Mouse (Mus musculus) heart, postnatal 0 days (tissue): ENCODE results near the gene Igsf3. TPM values are rescaled to one million over a fixed set of nuclear protein-coding genes. Genes with fewer than 3 reads are reported as not detected.

Experiments used
- ATAC-seq: fragments of 200-750 bp; cut with Nextera tagmentation; 2 replicates; pipeline ENCODE4 v1.8.0; 2017; ENCODE audit warnings: low read depth, moderate number of reproducible peaks, moderate library complexity; ENCODE audit not compliant: insufficient read depth
- DNase-seq: peaks from one replicate; pipeline ENCODE4 v3.0.0-alpha.2; 2016; ENCODE audit warnings: low spot score
- H3K27ac ChIP-seq: fragments of 300-500 bp; sonication (generic); 2 replicates; pipeline ENCODE4 v1.5.1; 2014; ENCODE audit warnings: low read depth, mild to moderate bottlenecking
- H3K27me3 ChIP-seq: fragments of 300-500 bp; sonication (generic); 2 replicates; pipeline ENCODE4 v1.6.1; 2014; ENCODE audit warnings: low read length, mixed read lengths; ENCODE audit not compliant: control insufficient read depth, insufficient read depth
- H3K36me3 ChIP-seq: fragments of 300-500 bp; sonication (generic); replicated peaks from 2 replicates; pipeline ENCODE4 v1.6.1; 2014; ENCODE audit warnings: low read length, mixed read lengths; ENCODE audit not compliant: control insufficient read depth, insufficient read depth
- H3K4me1 ChIP-seq: fragments of 300-500 bp; sonication (generic); 2 replicates; pipeline ENCODE4 v1.6.1; 2014; ENCODE audit warnings: antibody characterized with exemption; ENCODE audit not compliant: control insufficient read depth, insufficient read depth
- H3K4me2 ChIP-seq: fragments of 300-500 bp; sonication (generic); 2 replicates; pipeline ENCODE4 v1.6.1; 2014; ENCODE audit warnings: low read depth, mild to moderate bottlenecking, low read length, moderate library complexity
- H3K4me3 ChIP-seq: fragments of 300-500 bp; sonication (generic); 2 replicates; pipeline ENCODE4 v1.5.1; 2014; ENCODE audit warnings: low read depth, low read length
- H3K9ac ChIP-seq: fragments of 300-500 bp; sonication (generic); replicated peaks from 2 replicates; pipeline ENCODE4 v1.6.1; 2014; ENCODE audit warnings: low read depth, low read length, mixed read lengths
- H3K9me3 ChIP-seq: fragments of 300-500 bp; sonication (generic); replicated peaks from 2 replicates; pipeline ENCODE4 v1.6.1; 2016; ENCODE audit warnings: low read length; ENCODE audit not compliant: control insufficient read depth
- CTCF ChIP-seq: IDR thresholded peaks from 2 replicates; pipeline ENCODE4 v1.5.1; 2016; ENCODE audit warnings: antibody characterized with exemption, control low read depth, low read depth
- EP300 ChIP-seq: IDR thresholded peaks from 2 replicates; pipeline ENCODE4 v1.6.1; 2016; ENCODE audit warnings: antibody characterized with exemption, low read depth
- WGBS: fragments of 180-500 bp; shearing (Covaris S2); extraction: QIAGEN DNeasy Blood & Tissue Kit; methylation state at CpG from one replicate; pipeline ENCODE4 v1.1.7; 2014; 5-methylcytosine and 5-hydroxymethylcytosine counted together
- polyA plus RNA-seq: library from polyadenylated mRNA; unstranded; fragments of >200 nt; fragmentation: Nextera tagmentation; extraction: Ambion mirVana; gene quantifications from 2 replicates; pipeline ENCODE4 v1.2.1, GENCODE M21; 2015
- total RNA-seq: library from RNA; depleted of rRNA; stranded (reverse); fragments of >200 nt; gene quantifications from 2 replicates; pipeline ENCODE4 v1.2.3, GENCODE M21; 2014; ENCODE audit warnings: low replicate concordance

The Igsf3 gene
- total and polyA plus RNA-seq, 2 experiments from 2014 or later = 18.0 to 23.9 TPM

- no peaks in the 10 kb centered on the region for H3K27me3 ChIP-seq
- H3K27ac ChIP-seq = no peak overlapping the region
- no peak overlapping the region for H3K4me3 ChIP-seq
- H3K36me3 ChIP-seq = no peaks in the 10 kb centered on the region
- DNase-seq = no peak
- peaks cover 11% of the 10 kb centered on the region for H3K4me1 ChIP-seq
- H3K9me3 ChIP-seq = no peaks in the 10 kb centered on the region
- 33% methylated on average over 13 of the region's 13 CpGs for WGBS
- no peak overlapping the region for H3K4me2 ChIP-seq
- TF ChIP-seq CTCF = peak; percentile 75
- no peak for TF ChIP-seq EP300
- no peak overlapping the region for H3K9ac ChIP-seq
- peak; percentile 21; the same call in 1 of the 2 replicates for ATAC-seq
Observed at GRCm38 (mm10) chr3:101372345-101372980, 4.4 kb upstream of the Igsf3 start.

DNA sequence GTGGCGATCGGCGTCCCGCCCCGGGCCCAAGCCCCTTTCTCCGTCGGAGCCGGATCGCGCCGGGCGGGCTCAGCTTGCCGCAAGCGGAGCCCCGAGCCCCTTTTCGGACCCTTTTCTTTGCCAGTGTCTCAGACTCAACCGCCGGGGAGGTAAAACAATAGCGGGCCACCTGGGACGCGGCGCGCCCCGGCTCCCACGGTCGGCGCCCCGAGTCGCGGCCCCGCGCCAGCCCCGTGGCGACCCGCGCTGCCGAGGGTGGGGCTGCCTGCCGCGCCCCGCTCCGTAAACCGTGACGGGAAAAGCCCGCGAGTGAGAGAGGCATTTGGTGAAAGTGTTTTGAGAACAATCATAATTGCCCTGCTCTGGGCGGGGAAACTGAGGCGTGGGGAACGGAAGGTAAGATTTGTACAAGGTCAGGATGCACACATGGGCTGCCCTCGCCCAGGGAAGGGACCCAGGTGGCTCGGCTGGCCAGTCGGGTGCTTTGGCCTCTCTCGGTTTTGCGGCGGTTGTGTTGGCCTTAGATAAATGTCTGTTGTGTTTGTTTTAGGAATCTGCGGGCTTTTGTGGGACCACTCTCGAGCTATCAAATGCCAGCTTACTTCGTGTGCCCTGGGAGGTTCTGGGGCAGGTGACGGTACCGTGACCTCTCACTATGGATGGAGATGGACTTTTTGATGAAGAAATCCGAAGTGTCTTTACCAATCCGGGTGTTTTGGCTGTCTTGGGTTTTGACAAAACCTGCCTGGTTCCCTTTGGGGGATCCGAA, 557 bp downstream of the Igsf3 start:
- H3K9me3 ChIP-seq = no peaks in the 10 kb centered on the region
- H3K4me3 ChIP-seq = peak overlapping the region; percentile 90
- peak overlapping the region; percentile 89 for H3K9ac ChIP-seq
- H3K4me1 ChIP-seq = peaks cover 27% of the 10 kb centered on the region
- H3K27ac ChIP-seq = peak overlapping the region; percentile 79
- H3K36me3 ChIP-seq = no peaks in the 10 kb centered on the region
- ATAC-seq (peak; percentile 3; the same call in 1 of the 2 replicates), DNase-seq (no peak)
- under 1% methylated on average over 37 of the region's 62 CpGs for WGBS
- H3K4me2 ChIP-seq = peak overlapping the region; percentile 97
- no peaks in the 10 kb centered on the region for H3K27me3 ChIP-seq
- TF ChIP-seq CTCF (no peak), EP300 (no peak)

DNA sequence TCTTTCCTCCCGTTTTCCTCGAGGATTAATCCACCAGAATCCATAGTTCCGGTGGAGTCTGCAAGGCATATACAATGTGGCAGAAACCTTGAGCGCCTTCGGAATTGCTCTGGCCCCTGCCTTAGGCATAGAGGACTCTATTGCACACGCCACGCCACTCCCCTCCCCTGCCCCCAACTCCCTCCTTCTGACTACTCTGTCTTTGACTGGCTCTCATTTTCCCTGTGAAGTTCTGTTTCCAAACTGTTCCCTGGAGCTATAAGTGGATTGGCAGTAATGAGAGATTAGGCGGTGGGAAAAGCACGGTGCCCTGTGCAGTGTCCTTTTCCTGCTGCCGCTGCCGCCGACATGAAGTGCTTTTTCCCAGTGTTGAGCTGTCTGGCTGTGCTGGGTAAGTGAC, 1.2 kb downstream of the Igsf3 start:
- ATAC-seq (peak; percentile 67), DNase-seq (peak; percentile 84)
- H3K4me1 ChIP-seq = peaks cover 30% of the 10 kb centered on the region
- peak overlapping the region; percentile 90 for H3K4me3 ChIP-seq
- no peaks in the 10 kb centered on the region for H3K9me3 ChIP-seq
- H3K36me3 ChIP-seq = no peaks in the 10 kb centered on the region
- TF ChIP-seq EP300 (no peak), CTCF (no peak)
- no peaks in the 10 kb centered on the region for H3K27me3 ChIP-seq
- under 1% methylated on average over 12 of the region's 12 CpGs for WGBS
- H3K4me2 ChIP-seq = peak overlapping the region; percentile 97
- H3K9ac ChIP-seq = peak overlapping the region; percentile 89
- H3K27ac ChIP-seq = peak overlapping the region; percentile 79

- Histone ChIP-seq H3K27me3 (no peaks in the 10 kb centered on the region), H3K4me2 (peak overlapping the region; percentile 97), H3K4me3 (peak overlapping the region; percentile 12; the same call in 1 of the 2 replicates), H3K9me3 (no peaks in the 10 kb centered on the region), H3K4me1 (peaks cover 30% of the 10 kb centered on the region), H3K27ac (no peak overlapping the region), H3K9ac (peak overlapping the region; percentile 20; the same call in 1 of the 2 replicates), H3K36me3 (no peaks in the 10 kb centered on the region)
- TF ChIP-seq EP300 = no peak
- TF ChIP-seq CTCF = no peak
- ATAC-seq (no peak), DNase-seq (peak; percentile 63)
- WGBS = 15% methylated on average over 4 of the region's 4 CpGs
Observed at GRCm38 (mm10) chr3:101379789-101380188, 2.9 kb downstream of the Igsf3 start.

- H3K9ac ChIP-seq = no peak overlapping the region
- ATAC-seq (no peak), DNase-seq (no peak)
- H3K4me2 ChIP-seq = no peak overlapping the region
- no peaks in the 10 kb centered on the region for H3K36me3 ChIP-seq
- no peaks in the 10 kb centered on the region for H3K9me3 ChIP-seq
- H3K27me3 ChIP-seq = no peaks in the 10 kb centered on the region
- H3K27ac ChIP-seq = no peak overlapping the region
- H3K4me1 ChIP-seq = peaks cover 34% of the 10 kb centered on the region
- TF ChIP-seq EP300 (no peak), CTCF (no peak)
- 54% methylated on average over 5 of the region's 5 CpGs for WGBS
- H3K4me3 ChIP-seq = no peak overlapping the region
Observed at GRCm38 (mm10) chr3:101381691-101382090, 4.8 kb downstream of the Igsf3 start.
